ENCODE assay signal across 19 mouse cellular contexts in genomic region chr3:57562996-57563506, GRCm38 (mm10). TPM values are rescaled to one million over a fixed set of nuclear protein-coding genes. Genes with fewer than 3 reads are reported as not detected.
DNase-seq lines count a peak whose midpoint lies in the region; ATAC-seq lines count a peak whose summit lies in the region.
"Had no signal": no experiment of that assay in that cellular context is flagged by ENCODE, and none has a peak within 500 bp of the region (broad histone marks: within the 10 kb centered on the region; RNA-seq: fewer than 3 reads in every experiment).

No protein-coding gene starts in this region.

- no peak overlapping the region for H3K9ac ChIP-seq in forebrain, embryonic 13.5 days
- H3K9ac ChIP-seq in forebrain, embryonic 12.5 days: no peak overlapping the region
- no peak overlapping the region for H3K9ac ChIP-seq in kidney, embryonic 16.5 days (replicated peaks; ENCODE audit: low read length)
- H3K9ac ChIP-seq: hindbrain, embryonic 12.5 days; kidney, embryonic 15.5 days; liver, postnatal 0 days had no signal

- peaks cover 13% of the 10 kb centered on the region for H3K36me3 ChIP-seq in forebrain, embryonic 13.5 days (ENCODE audit: poor library complexity, severe bottlenecking)
- peaks cover 9% of the 10 kb centered on the region; the same call in 1 of the 2 replicates for H3K36me3 ChIP-seq in forebrain, embryonic 12.5 days (replicated peaks)
- H3K36me3 ChIP-seq in kidney, embryonic 16.5 days (ENCODE audit: insufficient read depth, low read length): peaks cover 20% of the 10 kb centered on the region; the same call in 1 of the 2 replicates
- H3K36me3 ChIP-seq: hindbrain, embryonic 12.5 days had no signal

- WGBS in forebrain, embryonic 13.5 days: 63% methylated on average over 6 of the region's 6 CpGs
- 70% methylated on average over 6 of the region's 6 CpGs for WGBS in forebrain, embryonic 12.5 days
- WGBS in kidney, embryonic 16.5 days: 82% methylated on average over 6 of the region's 6 CpGs

- H3K9me3 ChIP-seq in forebrain, embryonic 13.5 days (replicated peaks): no peaks in the 10 kb centered on the region
- no peaks in the 10 kb centered on the region for H3K9me3 ChIP-seq in forebrain, embryonic 12.5 days
- no peaks in the 10 kb centered on the region for H3K9me3 ChIP-seq in kidney, embryonic 16.5 days (ENCODE audit: low read length)
- H3K9me3 ChIP-seq: hindbrain, embryonic 12.5 days; kidney, embryonic 15.5 days had no signal

- H3K27ac ChIP-seq in forebrain, embryonic 13.5 days: no peak overlapping the region
- H3K27ac ChIP-seq in forebrain, embryonic 12.5 days: no peak overlapping the region
- H3K27ac ChIP-seq in kidney, embryonic 16.5 days (ENCODE audit: low read length): peak overlapping the region; percentile 20; the same call in 1 of the 2 replicates
- H3K27ac ChIP-seq: hindbrain, embryonic 12.5 days; kidney, embryonic 15.5 days; layer of hippocampus, adult 2 months had no signal

- H3K4me2 ChIP-seq in forebrain, embryonic 13.5 days: no peak overlapping the region
- no peak overlapping the region for H3K4me2 ChIP-seq in forebrain, embryonic 12.5 days
- H3K4me2 ChIP-seq in kidney, embryonic 16.5 days (replicated peaks; ENCODE audit: low read depth, low read length): no peak overlapping the region
- H3K4me2 ChIP-seq: hindbrain, embryonic 12.5 days; kidney, embryonic 15.5 days had no signal

- no peak overlapping the region for H3K4me3 ChIP-seq in forebrain, embryonic 13.5 days
- no peak overlapping the region for H3K4me3 ChIP-seq in forebrain, embryonic 12.5 days (replicated peaks)
- H3K4me3 ChIP-seq in kidney, embryonic 16.5 days (ENCODE audit: low read length): no peak overlapping the region
- H3K4me3 ChIP-seq: erythroblast, embryonic 14.5 days; hindbrain, embryonic 12.5 days; kidney, embryonic 15.5 days; layer of hippocampus, adult 2 months had no signal

- no peaks in the 10 kb centered on the region for H3K27me3 ChIP-seq in forebrain, embryonic 13.5 days
- H3K27me3 ChIP-seq in forebrain, embryonic 12.5 days: no peaks in the 10 kb centered on the region
- no peaks in the 10 kb centered on the region for H3K27me3 ChIP-seq in kidney, embryonic 16.5 days (ENCODE audit: insufficient read depth, low read length)
- H3K27me3 ChIP-seq: hindbrain, embryonic 12.5 days; kidney, embryonic 15.5 days had no signal

- 0 out of 2 replicates have a peak, but pooled peaks have one; percentile 30 for ATAC-seq in forebrain, embryonic 13.5 days
- no peak for ATAC-seq in forebrain, embryonic 12.5 days (ENCODE audit: low FRiP score)
- ATAC-seq in kidney, embryonic 16.5 days (ENCODE audit: low FRiP score, low TSS enrichment): no peak
- no peak for ATAC-seq in erythroblast, adult 5-6 weeks (replicated peaks; ENCODE audit: low FRiP score, poor library complexity, severe bottlenecking)
- ATAC-seq: inflammation-experienced regulatory T-cells, adult 6 months; liver, postnatal 0 days; midbrain, embryonic 16.5 days had no signal

- no peak for DNase-seq in kidney, postnatal 36 days
- DNase-seq in ZHBTc4 (ENCODE audit: low read depth, low spot score): peak; percentile 32
- peak; percentile 39 for DNase-seq in forelimb bud, embryonic 11.5 days (ENCODE audit: low read depth, low spot score)
- DNase-seq in frontal cortex, postnatal 25 days (ENCODE audit: low spot score in 2 of 2): no peak
- DNase-seq: adrenal gland, postnatal 25 days; cerebellum, adult 2 months; left cerebral cortex, postnatal 4 days; liver, postnatal 0 days had no signal

- 0 out of 2 replicates have a peak, but pooled peaks cover 4% of the 10 kb centered on the region for H3K4me1 ChIP-seq in forebrain, embryonic 13.5 days
- no peaks in the 10 kb centered on the region; the same call in 1 of the 2 replicates for H3K4me1 ChIP-seq in forebrain, embryonic 12.5 days
- peaks cover 7% of the 10 kb centered on the region; the same call in 1 of the 2 replicates for H3K4me1 ChIP-seq in kidney, embryonic 16.5 days (ENCODE audit: insufficient read depth, low read length)
- H3K4me1 ChIP-seq: hindbrain, embryonic 12.5 days had no signal

RNA-seq across cellular contexts. Expression of gene Wwtr1, which starts 12.7 kb away (rescaled TPM):
- polyA plus RNA-seq in forebrain, embryonic 13.5 days (2015; fragmentation: Nextera tagmentation; extraction: Ambion mirVana): 11.5 and 12.2 TPM in 2 replicates
- 10.7 and 11.5 TPM in 2 replicates for polyA plus RNA-seq in forebrain, embryonic 12.5 days (2016; fragmentation: Nextera tagmentation; extraction: Ambion mirVana)
- polyA plus RNA-seq in kidney, embryonic 16.5 days (2015; fragmentation: Nextera tagmentation; extraction: Ambion mirVana): 17.9 and 20.5 TPM in 2 replicates
- total RNA-seq in erythroblast, adult 5-6 weeks (2015; ENCODE audit: low replicate concordance): not detected in 2 replicates
- not detected in 2 replicates for total RNA-seq in erythroblast, adult 5-6 weeks (2017; ENCODE audit: low replicate concordance)
- total RNA-seq: MEL had no signal
- polyA plus RNA-seq: erythroblast, embryonic 14.5 days had no signal

Comparison
In these comparisons a context has a peak if more than half of its experiments do, and no peak if none do; other contexts are left out.
1. DNase-seq: peak in ZHBTc4 (single experiment) and forelimb bud, embryonic 11.5 days (single experiment); none in kidney, postnatal 36 days (0 of 2) and frontal cortex, postnatal 25 days (0 of 2).